Mouse (Mus musculus) skeletal muscle tissue, adult 2 months (tissue): Measurements from ENCODE around the gene Ninl.

Source experiments
- DNase-seq: peaks from one replicate; pipeline ENCODE4 v3.0.0-alpha.2; 2012; ENCODE audit warnings: low read depth, low spot score

Ninl gene

GRCm38 (mm10) chr2:150999021-150999420 is 40.2 kb downstream of the Ninl start:
- DNase-seq, result no peak

GRCm38 (mm10) chr2:150997618-150998017 is 41.6 kb downstream of the Ninl start:
- DNase-seq, result no peak

- no peak for DNase-seq
Observed at GRCm38 (mm10) chr2:150995324-150995723, 43.9 kb downstream of the Ninl start.

DNA sequence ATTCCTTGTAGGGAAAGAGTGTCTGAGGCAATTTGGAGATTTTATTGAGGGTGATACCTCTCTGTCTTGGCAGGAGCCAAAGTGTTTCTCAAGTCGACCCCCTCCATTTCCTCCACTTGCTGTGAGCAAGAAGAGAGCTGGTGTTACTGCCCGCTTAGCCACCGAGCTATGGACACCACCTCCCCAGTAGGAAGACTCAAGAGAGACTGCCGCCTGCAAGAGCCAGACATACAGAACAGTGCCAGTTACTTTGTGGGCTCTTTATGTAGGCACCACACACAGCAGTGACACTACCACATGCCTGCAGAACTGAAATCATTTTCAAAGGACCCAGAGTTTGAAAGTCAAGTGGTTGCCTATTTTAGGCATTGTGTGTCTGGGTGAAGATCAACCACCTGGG is 48.1 kb downstream of the Ninl start:
- no peak for DNase-seq

GRCm38 (mm10) chr2:150990506-150990905 is 48.7 kb downstream of the Ninl start:
- no peak for DNase-seq

DNA sequence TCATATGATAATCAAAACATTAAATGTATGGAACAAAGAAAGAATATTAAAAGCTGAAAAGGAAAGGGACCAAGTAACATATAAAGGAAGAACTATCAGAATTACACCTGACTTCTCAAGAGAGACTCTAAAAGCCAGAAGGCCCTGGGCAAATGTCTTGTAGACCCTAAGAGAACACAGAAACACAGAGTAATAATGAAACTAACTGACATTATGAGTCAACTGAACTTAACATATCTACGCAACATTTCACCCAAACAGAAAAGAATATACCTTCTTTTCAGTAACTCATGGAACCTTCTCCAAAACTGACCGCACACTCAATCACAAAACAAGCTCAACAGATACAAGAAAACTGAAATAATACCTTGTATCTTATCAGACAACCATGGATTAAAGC is 53.8 kb downstream of the Ninl start:
- DNase-seq, result no peak

DNA sequence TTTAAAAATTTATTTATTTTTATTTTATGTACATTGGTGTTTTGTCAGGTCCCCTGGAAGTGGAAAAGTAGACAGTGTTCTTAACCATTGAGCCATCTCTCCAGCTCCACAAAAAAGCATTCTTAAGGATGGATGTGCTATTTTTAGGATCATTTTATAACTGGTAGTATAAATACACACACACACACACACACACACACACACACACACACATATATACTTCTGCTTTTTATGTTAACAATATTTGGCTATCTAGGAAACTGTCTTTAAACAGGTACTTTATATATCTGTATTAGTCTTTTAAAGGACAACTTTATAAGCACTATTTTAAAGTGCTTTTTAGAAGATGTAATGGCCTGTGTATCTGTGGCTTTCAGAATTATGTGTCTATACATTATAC is 57.1 kb downstream of the Ninl start:
- no peak for DNase-seq

DNA sequence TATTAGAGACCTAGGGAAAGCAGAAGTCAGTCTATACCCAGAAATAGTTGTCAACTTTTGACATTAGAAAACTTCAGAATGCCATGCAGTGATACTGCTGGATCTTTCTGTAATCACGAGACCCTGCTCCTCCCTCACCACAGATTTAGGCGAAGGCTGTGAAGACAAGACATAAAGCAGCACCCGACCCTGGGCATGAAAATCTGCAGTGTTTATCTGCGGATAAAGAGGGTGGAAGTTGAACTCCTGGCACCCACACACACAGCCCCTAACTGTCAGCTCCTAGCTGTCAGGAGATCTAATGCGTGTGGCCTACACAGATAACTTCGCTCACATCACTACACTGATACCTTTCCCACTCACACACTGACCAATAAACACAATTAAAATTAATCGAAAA is 57.7 kb downstream of the Ninl start:
- DNase-seq, result no peak

- DNase-seq, result no peak
Observed at GRCm38 (mm10) chr2:150979861-150980620, 59.1 kb downstream of the Ninl start.

DNA sequence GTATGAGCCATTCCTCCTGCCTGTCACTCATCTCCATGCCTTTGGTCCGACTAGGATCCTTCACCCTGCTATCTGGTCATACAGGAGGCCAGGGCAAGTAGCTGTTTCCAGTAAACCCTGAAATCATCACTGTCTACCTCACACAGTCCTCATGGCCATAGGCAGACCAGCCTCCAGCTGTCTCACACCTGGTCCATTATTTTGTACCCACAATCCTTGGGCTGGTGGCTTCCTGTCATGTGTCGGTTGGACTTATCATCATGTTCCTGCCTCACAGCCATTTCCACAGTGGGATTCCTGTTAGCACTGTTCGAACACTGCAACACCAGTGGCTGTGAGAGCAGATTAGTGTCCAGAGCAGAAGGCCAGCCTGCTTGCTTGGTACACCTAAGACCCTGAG is 60.4 kb downstream of the Ninl start:
- DNase-seq, result no peak

GRCm38 (mm10) chr2:150977676-150978075 is 61.5 kb downstream of the Ninl start:
- no peak for DNase-seq

DNA sequence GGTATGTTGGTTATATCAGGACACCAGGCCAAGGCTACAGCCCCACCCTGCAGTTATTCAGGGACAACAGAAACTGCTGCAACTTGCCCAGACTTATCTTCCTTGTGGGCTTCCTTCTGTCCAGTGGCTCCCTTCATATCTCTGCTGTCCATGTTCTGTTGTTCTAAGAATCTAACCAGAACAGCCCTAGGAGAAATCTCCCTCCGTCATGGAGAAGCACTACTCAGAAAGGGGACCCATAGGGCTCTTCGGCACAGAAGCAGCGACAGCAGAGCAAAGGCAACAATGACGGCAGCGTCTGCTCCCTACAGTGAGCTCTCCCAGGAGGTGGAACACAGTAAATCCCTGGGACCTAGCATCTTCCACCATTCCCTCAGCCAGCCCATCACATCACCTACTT is 62.3 kb downstream of the Ninl start:
- DNase-seq, result no peak

- no peak for DNase-seq
Observed at GRCm38 (mm10) chr2:150973401-150974115, 65.6 kb downstream of the Ninl start.

- DNase-seq, result no peak
Observed at GRCm38 (mm10) chr2:150972681-150973080, 66.5 kb downstream of the Ninl start.

- no peak for DNase-seq
Observed at GRCm38 (mm10) chr2:150971856-150972255, 67.3 kb downstream of the Ninl start.

GRCm38 (mm10) chr2:150969231-150969630 is 70.0 kb downstream of the Ninl start:
- no peak for DNase-seq

- no peak for DNase-seq
Observed at GRCm38 (mm10) chr2:150967491-150967890, 71.7 kb downstream of the Ninl start.

DNA sequence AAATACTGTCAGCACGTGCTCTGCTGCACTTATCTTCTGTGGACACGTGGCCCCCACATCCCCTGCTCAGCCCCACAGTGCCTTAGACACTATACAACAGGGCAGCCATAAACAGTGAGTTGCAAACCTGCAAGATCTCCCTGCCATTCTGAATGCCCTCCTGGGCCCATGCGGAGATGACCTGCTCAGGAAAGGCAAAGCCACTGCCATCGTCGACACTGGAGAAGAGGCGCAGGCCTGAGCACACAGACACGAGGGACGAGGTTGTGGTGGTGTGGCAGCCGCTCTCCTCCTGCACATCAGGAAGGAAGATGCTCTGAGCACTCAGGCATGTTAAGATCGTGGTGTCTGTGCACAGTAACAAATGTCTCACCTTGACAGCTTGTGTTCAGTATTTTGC is 73.2 kb downstream of the Ninl start:
- DNase-seq, result no peak

DNA sequence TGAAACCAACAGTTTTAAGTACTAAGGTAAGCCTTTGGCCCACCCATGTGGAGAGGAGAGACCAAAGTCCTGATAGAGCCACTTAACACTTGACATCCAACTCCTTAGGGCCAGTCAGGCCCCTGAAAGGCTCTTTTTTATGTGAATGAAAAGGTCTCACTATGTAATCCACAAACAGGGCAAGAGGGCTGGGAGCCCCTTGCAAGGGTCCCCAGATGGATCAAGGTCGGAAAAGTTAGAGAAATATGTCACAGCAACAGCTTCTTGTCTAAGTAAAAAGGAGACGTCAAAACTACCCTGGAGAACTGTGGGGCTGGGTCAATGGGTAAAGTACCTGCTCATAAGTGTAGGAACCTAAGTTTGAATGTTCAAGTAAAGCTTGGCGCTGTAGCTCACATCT is 74.5 kb downstream of the Ninl start:
- no peak for DNase-seq

GRCm38 (mm10) chr2:150963246-150963645 is 75.9 kb downstream of the Ninl start:
- no peak for DNase-seq

DNA sequence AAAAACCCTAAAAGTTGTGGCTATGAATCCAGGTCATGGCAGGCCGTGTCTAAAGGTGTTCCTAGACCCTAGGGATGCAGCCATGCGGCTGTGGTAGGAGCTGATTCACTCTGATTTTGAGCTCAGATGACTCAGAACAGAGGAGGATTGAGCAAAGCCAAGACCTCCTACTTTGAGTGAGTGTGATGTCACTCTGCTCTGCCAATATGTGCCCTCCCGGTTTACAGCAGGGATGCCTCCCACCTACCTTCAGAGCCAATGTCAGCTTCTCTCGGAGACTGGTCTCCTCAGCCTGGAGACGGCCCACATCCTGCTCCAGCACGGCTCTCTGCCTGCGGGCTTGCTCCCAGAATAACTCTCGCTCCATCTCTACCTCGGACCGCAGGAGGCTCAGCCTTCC is 79.7 kb downstream of the Ninl start:
- no peak for DNase-seq

- no peak for DNase-seq
Observed at GRCm38 (mm10) chr2:150955859-150956258, 83.3 kb downstream of the Ninl start.

- DNase-seq, result no peak
Observed at GRCm38 (mm10) chr2:150951201-150951600, 88.0 kb downstream of the Ninl start.
